Mouse (Mus musculus) midbrain, embryonic 14.5 days (tissue): ENCODE results near the gene Lamb1. TPM values are rescaled to one million over a fixed set of nuclear protein-coding genes. Genes with fewer than 3 reads are reported as not detected.
A peak's percentile ranks its signal among the peaks of the same experiment; 100 is the strongest.

Source experiments
- ATAC-seq: fragments of 200-750 bp; cut with Nextera tagmentation; 2 replicates; pipeline ENCODE4 v1.8.0; 2017; ENCODE audit warnings: moderate number of reproducible peaks, moderate library complexity; ENCODE audit not compliant: low FRiP score, low TSS enrichment
- DNase-seq: peaks from one replicate; pipeline ENCODE4 v3.0.0-alpha.2; 2015
- H3K27ac ChIP-seq: fragments of 300-500 bp; sonication (generic); replicated peaks from 2 replicates; pipeline ENCODE4 v1.5.1; 2014; ENCODE audit warnings: mild to moderate bottlenecking, low read depth, low read length, moderate library complexity
- H3K27me3 ChIP-seq: fragments of 300-500 bp; sonication (generic); 2 replicates; pipeline ENCODE4 v1.6.1; 2014; ENCODE audit warnings: low read length, control low read depth, mixed read lengths; ENCODE audit not compliant: control insufficient read depth, insufficient read depth
- H3K36me3 ChIP-seq: fragments of 300-500 bp; sonication (generic); 2 replicates; pipeline ENCODE4 v1.6.1; 2014; ENCODE audit warnings: low read length, control low read depth; ENCODE audit not compliant: control insufficient read depth, insufficient read depth
- H3K4me1 ChIP-seq: fragments of 300-500 bp; sonication (generic); 2 replicates; pipeline ENCODE4 v1.6.1; 2014; ENCODE audit warnings: mild to moderate bottlenecking, antibody characterized with exemption, low read length, control low read depth; ENCODE audit not compliant: control insufficient read depth, insufficient read depth
- H3K4me2 ChIP-seq: fragments of 300-500 bp; sonication (generic); 2 replicates; pipeline ENCODE4 v1.6.1; 2014; ENCODE audit warnings: mild to moderate bottlenecking, low read length, moderate library complexity
- H3K4me3 ChIP-seq: fragments of 300-500 bp; sonication (generic); replicated peaks from 2 replicates; pipeline ENCODE4 v1.5.1; 2014; ENCODE audit warnings: low read depth, low read length
- H3K9ac ChIP-seq: fragments of 300-500 bp; sonication (generic); replicated peaks from 2 replicates; pipeline ENCODE4 v1.6.1; 2014; ENCODE audit warnings: mild to moderate bottlenecking, low read length, moderate library complexity
- H3K9me3 ChIP-seq: fragments of 300-500 bp; sonication (generic); 2 replicates; pipeline ENCODE4 v1.6.1; 2016; ENCODE audit warnings: low read length, control low read depth, mixed read lengths; ENCODE audit not compliant: control insufficient read depth
- WGBS: fragments of 180-500 bp; shearing (Covaris S2); extraction: QIAGEN DNeasy Blood & Tissue Kit; methylation state at CpG from one replicate; pipeline ENCODE4 v1.1.7; 2014; 5-methylcytosine and 5-hydroxymethylcytosine counted together
- polyA plus RNA-seq: library from polyadenylated mRNA; unstranded; fragments of >200 nt; fragmentation: Nextera tagmentation; extraction: Ambion mirVana; gene quantifications from 2 replicates; pipeline ENCODE4 v1.2.1, GENCODE M21; 2014

Gene Lamb1
- polyA plus RNA-seq, 1 experiment from 2014 or later, result 16.7 TPM

DNA sequence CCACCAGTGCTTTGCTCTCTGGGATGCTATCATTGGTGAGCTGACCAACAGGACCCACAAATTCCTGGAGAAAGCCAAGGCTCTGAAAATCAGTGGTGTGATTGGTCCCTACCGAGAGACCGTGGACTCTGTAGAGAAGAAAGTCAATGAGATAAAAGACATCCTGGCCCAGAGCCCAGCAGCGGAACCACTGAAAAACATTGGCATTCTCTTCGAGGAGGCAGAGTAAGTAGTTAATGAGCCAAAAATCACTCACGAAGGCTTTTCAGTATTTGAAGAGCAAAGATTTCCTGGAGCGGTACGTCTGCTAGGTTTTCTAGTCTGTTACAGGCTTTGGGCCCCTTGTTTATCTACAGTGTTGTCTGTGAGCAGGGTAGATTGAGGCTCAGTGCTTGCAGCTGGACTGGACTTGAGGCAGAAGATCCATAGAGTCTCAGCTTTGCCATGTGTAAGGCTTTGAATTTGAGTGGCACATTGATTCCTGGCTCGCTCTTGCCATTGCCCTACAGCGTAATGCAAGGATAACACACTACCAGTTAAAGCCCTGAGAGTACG, 53.5 kb downstream of the Lamb1 start:
- ATAC-seq, result no peak
- Histone ChIP-seq H3K27ac (no peak overlapping the region), H3K36me3 (no peaks in the 10 kb centered on the region), H3K27me3 (no peaks in the 10 kb centered on the region), H3K4me1 (no peaks in the 10 kb centered on the region), H3K9me3 (no peaks in the 10 kb centered on the region), H3K4me2 (no peak overlapping the region), H3K4me3 (no peak overlapping the region), H3K9ac (no peak overlapping the region)
- peak; percentile 46 for DNase-seq
- WGBS, result 88% methylated on average over 10 of the region's 10 CpGs

GRCm38 (mm10) chr12:31320817-31321216, 55.8 kb downstream of the Lamb1 start:
- Histone ChIP-seq H3K9ac (no peak overlapping the region), H3K4me3 (no peak overlapping the region), H3K9me3 (no peaks in the 10 kb centered on the region), H3K36me3 (no peaks in the 10 kb centered on the region), H3K27me3 (no peaks in the 10 kb centered on the region), H3K27ac (no peak overlapping the region), H3K4me1 (no peaks in the 10 kb centered on the region), H3K4me2 (no peak overlapping the region)
- DNase-seq (no peak), ATAC-seq (no peak)
- WGBS, result 85% methylated on average over 13 of the region's 13 CpGs

GRCm38 (mm10) chr12:31321532-31321931, 56.5 kb downstream of the Lamb1 start:
- ATAC-seq (no peak), DNase-seq (no peak)
- Histone ChIP-seq H3K36me3 (no peaks in the 10 kb centered on the region), H3K27me3 (no peaks in the 10 kb centered on the region), H3K4me2 (no peak overlapping the region), H3K27ac (no peak overlapping the region), H3K9ac (no peak overlapping the region), H3K9me3 (no peaks in the 10 kb centered on the region), H3K4me1 (no peaks in the 10 kb centered on the region), H3K4me3 (no peak overlapping the region)
- WGBS, result 94% methylated on average over 1 of the region's 1 CpGs

GRCm38 (mm10) chr12:31323136-31323695, 58.2 kb downstream of the Lamb1 start:
- 87% methylated on average over 9 of the region's 9 CpGs for WGBS
- H3K4me2 ChIP-seq, result no peak overlapping the region
- ATAC-seq, result no peak

GRCm38 (mm10) chr12:31327139-31327538, 62.1 kb downstream of the Lamb1 start:
- Histone ChIP-seq H3K9ac (no peak overlapping the region), H3K4me1 (no peaks in the 10 kb centered on the region), H3K27ac (no peak overlapping the region), H3K27me3 (no peaks in the 10 kb centered on the region), H3K4me3 (no peak overlapping the region), H3K4me2 (no peak overlapping the region), H3K9me3 (no peaks in the 10 kb centered on the region), H3K36me3 (peaks cover 17% of the 10 kb centered on the region)
- DNase-seq (no peak), ATAC-seq (no peak)
- 94% methylated on average over 9 of the region's 9 CpGs for WGBS

More at GRCm38 (mm10) chr12:31323136-31323695, 58.2 kb downstream of the Lamb1 start:
- DNase-seq, result no peak
- Histone ChIP-seq H3K9me3 (no peaks in the 10 kb centered on the region), H3K27me3 (no peaks in the 10 kb centered on the region), H3K4me3 (no peak overlapping the region), H3K4me1 (no peaks in the 10 kb centered on the region), H3K9ac (no peak overlapping the region), H3K36me3 (no peaks in the 10 kb centered on the region), H3K27ac (no peak overlapping the region)

DNA sequence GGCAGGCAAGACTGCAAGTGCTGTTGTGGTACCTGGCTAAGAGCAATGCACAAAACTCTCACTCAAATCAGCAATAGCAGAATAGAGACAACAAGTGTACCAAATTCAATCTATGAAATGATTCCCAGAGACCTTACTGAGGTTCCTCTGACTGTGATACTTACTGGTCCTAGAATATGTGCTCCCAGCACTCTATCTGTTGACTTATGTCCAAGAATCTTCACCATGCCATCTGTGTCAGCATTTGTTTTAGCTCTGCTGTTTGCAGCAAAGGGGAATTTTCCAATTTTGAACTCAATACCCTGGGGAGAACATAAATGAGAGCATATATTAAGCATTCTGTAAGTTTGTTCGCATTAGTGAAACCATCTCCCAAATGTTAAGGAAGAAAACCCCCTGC, 68.2 kb downstream of the Lamb1 start:
- 98% methylated on average over 1 of the region's 1 CpGs for WGBS
- H3K36me3 ChIP-seq, result peaks cover 66% of the 10 kb centered on the region
- H3K27me3 ChIP-seq, result no peaks in the 10 kb centered on the region

DNA sequence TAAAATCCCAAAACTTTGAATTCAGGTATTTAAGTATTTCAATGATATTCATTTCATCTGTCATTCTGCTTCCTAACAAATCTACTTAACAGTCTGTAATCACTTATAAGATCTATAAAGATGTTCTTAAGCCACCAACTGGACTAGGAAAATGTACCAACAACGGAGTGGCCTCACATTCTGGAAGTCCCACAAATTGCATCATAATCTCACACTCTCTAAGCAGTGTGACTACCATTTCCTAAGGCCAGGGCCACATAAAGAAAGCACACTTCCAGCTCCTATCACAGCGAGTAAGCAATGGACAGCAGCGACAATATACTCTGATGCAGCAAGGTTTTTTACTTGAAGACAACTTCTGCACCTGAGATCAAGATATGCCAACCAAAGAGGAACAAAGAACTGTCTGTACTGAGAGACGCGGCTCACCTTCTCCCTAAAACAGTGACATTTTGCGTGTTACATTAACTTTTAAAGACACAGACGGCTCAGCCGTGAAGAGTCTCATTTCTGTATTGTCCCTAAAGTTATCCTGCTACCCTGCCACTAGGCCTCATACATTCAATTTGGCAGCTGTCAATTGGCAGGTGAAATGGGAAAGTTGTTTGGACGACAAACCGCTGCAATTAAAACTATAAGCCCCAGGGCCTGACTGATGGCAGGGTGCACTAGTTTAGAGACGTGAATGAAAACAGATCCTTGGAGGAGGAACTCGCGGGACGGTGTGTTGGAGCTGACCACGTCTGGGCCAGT, 85.3 kb downstream of the Lamb1 start:
- no peak overlapping the region; the same call in 1 of the 2 replicates for H3K27ac ChIP-seq
- no peaks in the 10 kb centered on the region for H3K9me3 ChIP-seq
- ATAC-seq, result no peak; the same call in 1 of the 2 replicates
- WGBS, result 33% methylated on average over 15 of the region's 15 CpGs
- DNase-seq, result no peak
- peak overlapping the region; percentile 91 for H3K4me2 ChIP-seq
- peaks cover 8% of the 10 kb centered on the region for H3K4me1 ChIP-seq
- peaks cover 18% of the 10 kb centered on the region for H3K36me3 ChIP-seq
- H3K4me3 ChIP-seq, result peak overlapping the region; percentile 83
- H3K9ac ChIP-seq, result peak overlapping the region; percentile 90
- H3K27me3 ChIP-seq, result no peaks in the 10 kb centered on the region

More for the DNA sequence above, 68.2 kb downstream of the Lamb1 start:
- Histone ChIP-seq H3K9ac (no peak overlapping the region), H3K4me2 (no peak overlapping the region), H3K4me1 (no peaks in the 10 kb centered on the region), H3K4me3 (no peak overlapping the region), H3K27ac (no peak overlapping the region), H3K9me3 (no peaks in the 10 kb centered on the region)
- ATAC-seq (no peak), DNase-seq (no peak)

DNA sequence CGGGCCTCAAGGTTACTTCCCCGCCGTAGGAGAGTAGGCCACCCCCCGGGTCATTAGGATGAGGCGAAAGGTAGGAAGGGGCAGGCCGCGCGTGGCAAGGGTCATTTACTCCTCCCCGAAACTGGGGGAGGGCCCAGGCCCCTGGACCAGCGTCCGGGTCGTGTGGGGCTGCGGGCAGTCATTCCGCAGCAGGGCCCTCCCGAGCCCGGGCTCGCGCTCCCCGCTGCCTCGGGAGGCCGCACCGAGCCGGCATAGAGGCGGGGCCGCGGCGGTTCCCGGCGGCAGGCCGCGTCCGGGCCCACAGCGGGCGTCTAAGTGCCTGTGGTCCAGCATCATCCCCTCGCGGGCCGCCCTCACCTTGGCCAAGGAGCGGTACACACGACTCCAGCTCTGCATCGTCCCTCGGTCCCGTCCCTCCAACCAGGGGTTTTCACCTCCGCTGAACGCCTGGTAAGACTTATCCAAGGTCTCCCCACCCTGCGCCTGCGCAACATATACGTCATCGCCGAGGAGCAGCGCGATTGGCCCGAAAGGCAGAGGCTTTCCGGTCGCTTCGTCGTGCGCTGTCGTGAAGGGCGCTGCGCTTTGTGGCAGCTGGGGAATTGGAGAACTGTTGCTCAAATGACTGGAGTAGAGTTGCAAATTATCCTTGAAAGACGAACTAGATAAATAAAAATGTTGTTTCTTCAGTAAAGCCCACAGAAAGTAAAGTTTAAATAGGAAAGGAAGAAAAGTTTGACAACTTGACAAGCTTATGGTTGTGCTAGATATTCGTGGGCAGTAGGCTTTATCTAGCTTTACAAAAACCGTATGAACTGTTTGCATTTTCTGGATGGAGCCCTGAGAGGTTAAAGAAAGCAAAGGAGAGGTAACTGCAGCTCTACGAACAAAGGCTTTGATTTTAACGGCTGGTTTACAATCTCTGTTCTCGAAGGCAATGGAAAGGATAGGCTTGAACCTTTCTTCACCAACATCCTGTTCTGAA, 86.2 kb downstream of the Lamb1 start, which contains the start of gene Dld:
Gene Dld (minus strand): TSS at position 510 of the 985 bp plus-strand sequence.
- peak within 1 kb of the TSS; percentile 91 for H3K4me2 ChIP-seq
- no peaks in the 10 kb centered on the region for H3K9me3 ChIP-seq
- DNase-seq (peak; percentile 98), ATAC-seq (peak; percentile 100)
- H3K27ac ChIP-seq, result peak within 1 kb of the TSS; percentile 78; the same call in 1 of the 2 replicates
- peaks cover 8% of the 10 kb centered on the region for H3K4me1 ChIP-seq
- no peaks in the 10 kb centered on the region for H3K27me3 ChIP-seq
- peaks cover 18% of the 10 kb centered on the region for H3K36me3 ChIP-seq
- H3K9ac ChIP-seq, result peak within 1 kb of the TSS; percentile 90
- H3K4me3 ChIP-seq, result peak within 1 kb of the TSS; percentile 83
- 5% methylated on average over 65 of the region's 66 CpGs for WGBS
